Mouse (Mus musculus) olfactory bulb, adult 2 months (tissue): ENCODE data around the gene Dazl.

Source experiments
- CTCF ChIP-seq: fragments of 200-500 bp; IDR thresholded peaks from 2 replicates; pipeline ENCODE4 v1.5.1; 2012; ENCODE audit warnings: low read depth, mild to moderate bottlenecking, low read length, moderate library complexity; ENCODE audit not compliant: insufficient read depth
- POLR2A ChIP-seq: fragments of 200-500 bp; IDR thresholded peaks from 2 replicates; pipeline ENCODE4 v1.6.1; 2012; ENCODE audit warnings: mild to moderate bottlenecking, low read depth, low read length, moderate library complexity; ENCODE audit not compliant: insufficient read depth

- TF ChIP-seq CTCF (no peak), POLR2A (no peak)
Observed at GRCm38 (mm10) chr17:50293241-50293731, at the start of gene Dazl.
